Comparison of ENCODE assay signal across 8 mouse cellular contexts in genomic region chr11:35979733-35980410, GRCm38 (mm10). TPM values are rescaled to one million over a fixed set of nuclear protein-coding genes. Genes with fewer than 3 reads are reported as not detected.
DNase-seq lines count a peak whose midpoint lies in the region; ATAC-seq and TF ChIP-seq lines count a peak whose summit lies in the region.

No protein-coding gene starts in this region.

- H3K27ac ChIP-seq in forebrain, embryonic 14.5 days (ENCODE audit: low read depth, low read length), result peak overlapping the region; percentile 79
- peak overlapping the region; percentile 84 for H3K27ac ChIP-seq in kidney, postnatal 0 days
- H3K27ac ChIP-seq in midbrain, postnatal 0 days (ENCODE audit: low read depth, low read length), result peak overlapping the region; percentile 32; the same call in 1 of the 2 replicates

- peak overlapping the region; percentile 83 for H3K4me2 ChIP-seq in forebrain, embryonic 14.5 days (ENCODE audit: low read length)
- peak overlapping the region; percentile 90 for H3K4me2 ChIP-seq in kidney, postnatal 0 days (ENCODE audit: low read length)
- H3K4me2 ChIP-seq in midbrain, postnatal 0 days (ENCODE audit: low read depth, low read length, poor library complexity, severe bottlenecking), result peak overlapping the region; percentile 89

- H3K4me3 ChIP-seq in forebrain, embryonic 14.5 days (ENCODE audit: low read depth, low read length), result peak overlapping the region; percentile 79
- peak overlapping the region; percentile 56 for H3K4me3 ChIP-seq in kidney, postnatal 0 days (replicated peaks; ENCODE audit: low read depth, low read length)
- peak overlapping the region; percentile 78 for H3K4me3 ChIP-seq in midbrain, postnatal 0 days (ENCODE audit: low read depth, low read length)

- under 1% methylated on average over 34 of the region's 66 CpGs for WGBS in forebrain, embryonic 14.5 days
- whole genome bisulfite sequencing in kidney, postnatal 0 days, result under 1% methylated on average over 47 of the region's 66 CpGs
- under 1% methylated on average over 44 of the region's 66 CpGs for WGBS in midbrain, postnatal 0 days

- no peak for TF ChIP-seq CTCF in kidney, postnatal 0 days (IDR thresholded peaks at IDR 0.05; ENCODE audit: low read depth)
- TF ChIP-seq CTCF in midbrain, postnatal 0 days (IDR thresholded peaks at IDR 0.05), result no peak

- H3K36me3 ChIP-seq in forebrain, embryonic 14.5 days (ENCODE audit: control insufficient read depth, insufficient read depth, low read length), result no peaks in the 10 kb centered on the region
- no peaks in the 10 kb centered on the region for H3K36me3 ChIP-seq in kidney, postnatal 0 days (ENCODE audit: insufficient read depth, low read length)
- H3K36me3 ChIP-seq in midbrain, postnatal 0 days (ENCODE audit: insufficient read depth, low read length), result no peaks in the 10 kb centered on the region

- ATAC-seq in forebrain, embryonic 14.5 days, result peak; percentile 61
- ATAC-seq in kidney, postnatal 0 days (replicated peaks; ENCODE audit: low FRiP score, low read depth), result peak; percentile 40
- ATAC-seq in midbrain, postnatal 0 days (ENCODE audit: low FRiP score), result peak; percentile 45
- no peak for ATAC-seq in inflammation-experienced regulatory T-cells, adult 6 months

- peak; percentile 26 for DNase-seq in layer of hippocampus, adult 11-12 months (ENCODE audit: low spot score)
- DNase-seq in layer of hippocampus, adult 9-10 months (ENCODE audit: low spot score), result no peak
- peak; percentile 69 for DNase-seq in ZHBTc4 (ENCODE audit: low read depth, low spot score)
- DNase-seq in forebrain, embryonic 14.5 days (ENCODE audit: low spot score), result no peak
- DNase-seq in kidney, postnatal 0 days (ENCODE audit: low spot score), result peak; percentile 32
- DNase-seq in midbrain, postnatal 0 days (ENCODE audit: low spot score), result peak; percentile 12
- DNase-seq in ovary, adult 18-20 months (ENCODE audit: low spot score), result no peak

- H3K27me3 ChIP-seq in forebrain, embryonic 14.5 days (replicated peaks; ENCODE audit: control insufficient read depth, insufficient read depth, low read length), result no peaks in the 10 kb centered on the region
- no peaks in the 10 kb centered on the region for H3K27me3 ChIP-seq in kidney, postnatal 0 days (ENCODE audit: insufficient read depth, low read length)
- H3K27me3 ChIP-seq in midbrain, postnatal 0 days (ENCODE audit: insufficient read depth, low read length), result peaks cover 4% of the 10 kb centered on the region; the same call in 1 of the 2 replicates

- H3K9me3 ChIP-seq in forebrain, embryonic 14.5 days (replicated peaks; ENCODE audit: control insufficient read depth, low read length), result no peaks in the 10 kb centered on the region
- H3K9me3 ChIP-seq in kidney, postnatal 0 days (replicated peaks; ENCODE audit: low read length), result no peaks in the 10 kb centered on the region
- H3K9me3 ChIP-seq in midbrain, postnatal 0 days (ENCODE audit: low read length), result no peaks in the 10 kb centered on the region

- peaks cover 30% of the 10 kb centered on the region for H3K4me1 ChIP-seq in forebrain, embryonic 14.5 days (ENCODE audit: control insufficient read depth, insufficient read depth, low read length)
- peaks cover 14% of the 10 kb centered on the region; the same call in 1 of the 2 replicates for H3K4me1 ChIP-seq in kidney, postnatal 0 days (replicated peaks; ENCODE audit: insufficient read depth, low read length)
- peaks cover 7% of the 10 kb centered on the region; the same call in 1 of the 2 replicates for H3K4me1 ChIP-seq in midbrain, postnatal 0 days (ENCODE audit: insufficient read depth, low read length)

- peak overlapping the region; percentile 86 for H3K9ac ChIP-seq in forebrain, embryonic 14.5 days (ENCODE audit: low read length)
- H3K9ac ChIP-seq in kidney, postnatal 0 days (ENCODE audit: low read depth, low read length), result peak overlapping the region; percentile 70
- H3K9ac ChIP-seq in midbrain, postnatal 0 days (replicated peaks; ENCODE audit: low read length, poor library complexity, severe bottlenecking), result peak overlapping the region; percentile 67

RNA-seq across cellular contexts. Expression of gene Wwc1, which starts 0.5 kb away (rescaled TPM):
- 10.4 and 11.1 TPM in 2 replicates for polyA plus RNA-seq in forebrain, embryonic 14.5 days (2014; fragmentation: Nextera tagmentation; extraction: Ambion mirVana)
- polyA plus RNA-seq in kidney, postnatal 0 days (2015; fragmentation: Nextera tagmentation; extraction: Ambion mirVana), result 15.6 and 20.4 TPM in 2 replicates
- total RNA-seq in midbrain, postnatal 0 days (2014; rRNA removed), result 11.9 and 15.4 TPM in 2 replicates
- polyA plus RNA-seq in midbrain, postnatal 0 days (2015; fragmentation: Nextera tagmentation; extraction: Ambion mirVana), result 8.0 and 9.2 TPM in 2 replicates
- polyA plus RNA-seq in inflammation-experienced regulatory T-cells, adult 6 months (2017; shearing (Covaris generic)), result under 1 TPM in 2 of 3 experiments, not detected in 1; 0.12 to 0.17 TPM

Comparison
In these comparisons a context has a peak if more than half of its experiments do, and no peak if none do; other contexts are left out.
1. DNase-seq: peak in layer of hippocampus, adult 11-12 months (single experiment), ZHBTc4 (single experiment), kidney, postnatal 0 days (single experiment) and midbrain, postnatal 0 days (single experiment); none in layer of hippocampus, adult 9-10 months (single experiment), forebrain, embryonic 14.5 days (single experiment) and ovary, adult 18-20 months (single experiment).
2. H3K27ac ChIP-seq: peak in every context shown above with its lines; median percentile 84 in kidney, postnatal 0 days; 79 in forebrain, embryonic 14.5 days; 32 in midbrain, postnatal 0 days.
3. Peak in every context shown above with its lines, with median percentiles within 50 percentile points of each other: H3K4me2 ChIP-seq, H3K4me3 ChIP-seq and H3K9ac ChIP-seq.